Mouse (Mus musculus) lung, adult 18-20 months (tissue): ENCODE data around the gene Smpd2.

ENCODE experiments used
- DNase-seq, 2 experiments: peaks; one replicate each; pipeline ENCODE4 v3.0.0; 2022; ENCODE audit warnings: mixed read lengths in 2 of 2

Gene Smpd2

GRCm38 (mm10) chr10:41489708-41490517 lies at the start of gene Smpd2, which contains the start of gene Ppil6:
TSS of gene Smpd2 (minus strand) at chr10:41490369.
TSS of gene Ppil6 (plus strand) at chr10:41490439.
- DNase-seq = peak; percentile 97

GRCm38 (mm10) chr10:41538986-41539385 lies 48.8 kb upstream of the Smpd2 start:
- no peak for DNase-seq

- no peak for DNase-seq
These were observed 47.8 kb upstream of the Smpd2 start for GRCm38 (mm10) chr10:41537983-41538330.

GRCm38 (mm10) chr10:41537226-41537982 lies 47.2 kb upstream of the Smpd2 start:
- DNase-seq = no peak

- DNase-seq = no peak
These were observed 46.5 kb upstream of the Smpd2 start for GRCm38 (mm10) chr10:41536714-41537113.

- no peak for DNase-seq
These were observed 45.8 kb upstream of the Smpd2 start for GRCm38 (mm10) chr10:41535991-41536390.

GRCm38 (mm10) chr10:41529972-41530371 lies 39.8 kb upstream of the Smpd2 start:
- no peak for DNase-seq

- DNase-seq = no peak
These were observed 35.5 kb upstream of the Smpd2 start for GRCm38 (mm10) chr10:41525696-41526095.

- no peak for DNase-seq
These were observed 33.2 kb upstream of the Smpd2 start for GRCm38 (mm10) chr10:41523386-41523785.

GRCm38 (mm10) chr10:41520410-41520673 lies 30.2 kb upstream of the Smpd2 start:
- DNase-seq = no peak

- DNase-seq = peak; percentile 50 to 65
These were observed 29.7 kb upstream of the Smpd2 start for GRCm38 (mm10) chr10:41519640-41520409.

GRCm38 (mm10) chr10:41518981-41519618 lies 28.9 kb upstream of the Smpd2 start, which contains the start of gene Cd164:
TSS of gene Cd164 (plus strand) at chr10:41519414.
- DNase-seq = peak; percentile 89

GRCm38 (mm10) chr10:41518508-41518980 lies 28.4 kb upstream of the Smpd2 start:
- DNase-seq = peak; percentile 81 to 84

- no peak for DNase-seq
These were observed 24.8 kb upstream of the Smpd2 start for GRCm38 (mm10) chr10:41514921-41515320.

- DNase-seq = no peak
These were observed 24.1 kb upstream of the Smpd2 start for GRCm38 (mm10) chr10:41514301-41514700.

GRCm38 (mm10) chr10:41509160-41509559 lies 19.0 kb upstream of the Smpd2 start:
- no peak for DNase-seq

- peak; percentile 54 to 74 for DNase-seq
These were observed 15.3 kb upstream of the Smpd2 start for GRCm38 (mm10) chr10:41505446-41505845.

GRCm38 (mm10) chr10:41504996-41505395 lies 14.8 kb upstream of the Smpd2 start:
- DNase-seq = no peak

GRCm38 (mm10) chr10:41500941-41501340 lies 10.8 kb upstream of the Smpd2 start:
- peak in 1 of 2 experiments; percentile 47 for DNase-seq

GRCm38 (mm10) chr10:41491111-41491510 lies 942 bp upstream of the Smpd2 start:
- DNase-seq = peak in 1 of 2 experiments; percentile 39

GRCm38 (mm10) chr10:41490518-41490873 lies 327 bp upstream of the Smpd2 start:
- DNase-seq = no peak

- no peak for DNase-seq
These were observed 875 bp downstream of the Smpd2 start for GRCm38 (mm10) chr10:41489294-41489693.

GRCm38 (mm10) chr10:41488877-41489276 lies 1.3 kb downstream of the Smpd2 start:
- peak in 1 of 2 experiments; percentile 16 for DNase-seq
